Mouse (Mus musculus): ENCODE results near the gene St3gal5.
A peak's percentile ranks its signal among the peaks of the same experiment; 100 is the strongest.

St3gal5 gene

DNA sequence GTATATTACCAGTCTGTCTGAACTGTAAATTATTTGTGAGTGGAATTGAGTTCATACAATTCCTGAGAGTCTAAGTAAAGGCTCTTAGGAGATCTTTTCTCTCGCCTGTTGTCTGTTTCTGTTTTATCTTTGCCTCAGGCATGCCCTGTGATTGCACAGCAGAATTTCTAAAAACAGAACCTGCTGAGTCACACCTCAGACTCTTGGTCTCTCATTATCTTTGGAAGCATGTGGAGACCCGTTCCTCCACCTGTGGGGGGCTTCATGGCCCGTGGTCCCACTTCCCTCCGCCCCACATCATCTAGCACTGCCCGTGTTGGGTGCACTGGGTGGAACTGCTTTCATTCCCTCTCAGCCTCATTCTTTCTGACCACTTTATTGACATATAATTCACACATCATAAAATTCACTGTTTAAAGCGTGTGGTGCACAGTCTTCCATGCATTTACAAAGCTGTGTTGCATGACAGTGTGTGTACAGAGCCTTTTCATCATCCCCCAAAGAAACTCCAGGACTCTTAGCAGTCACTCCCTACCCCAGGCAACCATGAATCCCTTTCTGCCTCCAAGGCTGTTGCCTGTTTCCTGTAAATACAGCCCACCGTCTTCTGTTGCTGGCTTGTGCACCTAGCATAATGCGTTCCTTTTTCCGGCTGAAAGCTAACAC, 37.6 kb downstream of the St3gal5 start:
- DNase-seq, result no peak

DNA sequence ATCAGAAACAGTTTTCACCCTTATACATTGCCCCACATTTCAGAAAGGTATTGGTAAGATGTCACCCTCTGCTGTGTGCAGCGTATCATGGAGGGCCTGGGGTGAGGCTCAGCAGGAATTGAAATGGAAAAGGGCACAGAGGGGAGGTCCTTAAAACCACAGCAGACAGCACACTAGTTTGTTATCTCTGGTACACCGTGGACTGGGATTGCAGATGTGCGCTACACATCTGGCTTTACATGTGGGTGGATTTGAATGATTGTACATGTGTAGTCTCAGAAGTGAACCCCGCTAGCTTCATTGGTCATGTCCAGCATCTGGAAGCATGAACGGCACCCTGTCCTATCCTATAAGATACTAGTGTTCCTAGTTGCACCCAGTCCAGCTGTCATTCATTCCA, 38.6 kb downstream of the St3gal5 start:
- DNase-seq, result no peak

DNA sequence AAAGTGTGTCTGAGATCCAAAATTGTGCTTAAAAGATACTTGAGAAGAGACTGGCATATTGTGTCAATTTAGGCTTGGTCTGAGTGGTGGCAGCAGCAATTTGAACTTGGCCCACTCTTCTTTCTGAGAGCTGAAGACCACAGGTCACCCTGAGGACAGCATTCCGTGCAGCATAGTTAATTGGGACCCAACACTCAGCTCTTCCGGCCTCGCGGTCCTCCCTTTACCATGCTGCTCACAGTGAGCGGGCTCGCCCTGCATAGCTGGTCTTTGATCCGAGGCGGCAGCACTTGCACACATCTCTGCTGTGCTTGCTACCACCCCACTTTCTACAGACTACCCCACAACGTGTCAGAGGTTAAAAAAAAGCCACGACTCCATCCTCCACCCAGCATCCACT, 39.2 kb downstream of the St3gal5 start:
- DNase-seq, result no peak

DNA sequence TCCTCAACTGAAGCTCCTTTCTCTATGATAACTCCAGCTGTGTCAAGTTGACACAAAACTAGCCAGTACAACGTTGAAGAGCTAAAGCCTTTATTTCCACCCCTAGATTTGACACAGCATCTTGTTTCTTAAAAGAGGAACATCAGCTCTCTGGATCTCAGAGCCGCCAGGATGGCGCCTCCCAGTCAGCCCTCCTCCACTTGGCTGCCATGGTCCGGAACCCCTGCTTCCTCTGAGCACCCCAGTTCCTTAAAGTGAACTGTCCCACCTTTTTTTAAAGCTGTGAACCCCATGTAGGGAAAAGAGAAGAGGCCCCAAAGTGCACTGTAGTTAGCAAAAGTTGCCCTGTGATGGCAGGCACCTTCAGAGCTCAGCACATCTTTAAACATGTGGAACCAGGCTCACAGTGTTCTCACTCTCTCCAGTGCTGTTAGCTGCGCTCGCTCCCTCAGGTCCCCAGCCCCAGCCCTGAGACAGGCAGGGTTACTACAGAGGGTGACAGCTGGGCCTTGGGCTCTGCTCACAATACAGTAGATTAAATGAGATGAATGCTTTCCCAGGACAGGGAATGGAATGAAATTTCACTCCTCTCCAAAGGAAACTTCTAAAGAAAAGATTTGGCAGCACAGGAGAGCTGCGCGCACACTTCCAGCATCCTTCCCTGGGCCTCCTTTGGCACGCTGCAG, 42.3 kb downstream of the St3gal5 start:
- DNase-seq, result no peak

DNA sequence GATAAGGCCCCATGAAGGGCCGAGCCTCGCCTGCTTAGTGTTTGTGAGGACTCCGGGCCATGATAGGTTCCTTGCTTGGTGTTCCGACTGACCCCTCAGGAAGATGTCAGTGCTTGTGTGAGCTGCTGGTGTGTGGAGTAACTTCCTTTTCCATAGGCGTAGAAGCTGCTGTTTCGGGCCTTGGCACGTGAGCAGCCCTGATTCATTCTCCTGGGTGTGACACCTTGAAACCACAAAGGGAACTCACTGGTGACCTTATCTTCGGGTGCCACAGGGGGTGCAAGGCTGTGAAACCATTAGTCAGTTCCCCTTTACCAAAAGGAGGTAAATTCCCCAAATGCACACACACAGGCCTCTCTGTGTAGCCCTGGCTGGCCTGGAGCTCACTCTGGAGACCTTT, 43.0 kb downstream of the St3gal5 start:
- no peak for DNase-seq

DNA sequence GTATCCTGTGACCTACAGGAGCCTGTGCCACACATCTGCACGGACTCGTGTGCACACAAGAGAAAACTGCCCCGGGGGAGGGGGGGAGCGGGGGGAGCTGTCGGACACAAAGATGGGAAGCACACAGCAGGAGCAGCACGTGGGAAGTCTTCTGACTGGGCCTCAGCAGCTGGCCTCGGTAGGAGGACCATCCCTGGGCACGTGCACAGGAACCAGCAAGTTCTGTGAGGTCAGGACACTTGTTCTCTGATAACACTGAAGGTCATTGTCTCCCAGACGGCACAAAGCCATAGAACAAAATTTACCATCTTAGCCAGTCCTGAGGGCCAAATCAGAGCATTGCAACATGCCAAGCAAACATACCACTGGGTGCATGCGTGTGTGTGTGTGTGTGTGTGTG, 43.8 kb downstream of the St3gal5 start:
- DNase-seq, result peak; percentile 34

DNA sequence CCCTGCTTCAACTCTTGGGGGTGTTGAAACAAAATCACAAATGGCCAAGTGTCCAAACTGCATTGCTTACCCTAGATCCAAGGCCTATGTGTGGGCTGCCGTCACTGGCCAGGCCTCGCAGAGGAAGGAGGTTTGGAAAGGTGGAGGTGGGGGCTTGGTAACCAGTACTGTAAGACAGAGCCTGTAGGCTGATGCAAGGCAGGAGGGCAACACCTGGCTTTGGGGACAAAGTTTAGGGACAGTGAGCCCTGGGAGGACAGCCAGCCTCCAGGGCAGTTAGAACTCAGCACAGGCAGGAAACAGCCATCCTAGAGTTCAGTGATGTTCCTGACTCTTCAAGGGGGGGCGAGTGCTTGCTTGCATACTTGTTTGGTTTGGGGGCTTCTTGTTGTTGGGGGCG, 45.2 kb downstream of the St3gal5 start:
- no peak for DNase-seq

DNA sequence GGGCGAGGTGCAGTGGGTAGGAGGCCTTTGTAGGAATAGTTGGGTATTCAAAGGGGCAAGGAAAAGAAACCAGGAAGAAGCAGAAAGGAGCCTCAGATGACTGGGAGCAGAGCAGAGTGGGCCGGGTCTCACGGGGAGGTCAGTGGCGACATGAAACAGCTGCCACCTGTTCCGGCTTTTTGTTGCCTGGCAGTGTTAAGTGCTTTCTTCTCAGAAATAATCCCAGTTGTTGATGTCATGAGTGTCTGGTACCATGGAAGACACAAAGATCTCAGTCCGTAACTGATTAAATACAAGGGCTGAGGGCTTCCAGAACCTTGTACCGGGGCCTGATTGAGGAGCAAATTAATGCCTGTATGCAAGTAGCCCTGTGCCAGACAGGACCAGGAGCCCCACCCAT, 47.0 kb downstream of the St3gal5 start:
- DNase-seq, result no peak

DNA sequence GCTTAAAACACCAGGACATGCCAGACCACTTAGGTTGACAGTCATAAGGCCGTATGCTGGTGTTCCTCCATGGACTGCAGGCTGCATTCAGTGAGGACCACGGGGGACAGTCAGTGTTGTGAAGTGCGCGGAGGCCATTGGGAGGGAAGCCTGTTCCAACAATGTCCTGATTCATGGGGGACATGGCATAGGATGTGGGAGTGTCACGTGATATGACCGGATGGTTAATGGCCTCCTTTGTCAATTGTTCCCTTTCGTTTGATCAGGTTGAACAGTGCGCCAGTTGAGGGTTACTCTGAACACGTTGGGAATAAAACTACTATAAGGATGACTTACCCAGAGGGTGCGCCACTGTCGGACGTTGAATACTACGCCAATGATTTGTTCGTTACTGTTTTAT, 49.4 kb downstream of the St3gal5 start:
- no peak for DNase-seq

DNA sequence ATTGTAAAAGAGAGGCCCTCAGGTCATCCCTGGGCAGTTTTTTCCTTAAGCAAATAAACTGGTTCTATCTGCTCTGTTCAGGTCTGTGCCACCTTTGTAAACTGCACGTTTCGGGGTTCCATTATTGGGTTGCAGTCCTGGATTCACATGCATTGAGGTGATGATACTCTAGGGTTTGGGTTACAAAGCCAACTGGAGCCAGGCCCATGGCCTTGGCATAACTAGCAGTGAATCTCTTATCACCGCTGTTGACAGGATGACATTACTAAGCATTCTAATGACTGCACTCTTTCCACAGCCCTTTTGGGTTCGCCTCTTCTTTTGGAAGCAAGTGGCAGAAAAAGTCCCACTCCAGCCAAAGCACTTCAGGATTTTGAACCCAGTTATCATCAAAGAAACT, 51.3 kb downstream of the St3gal5 start:
- no peak for DNase-seq

DNA sequence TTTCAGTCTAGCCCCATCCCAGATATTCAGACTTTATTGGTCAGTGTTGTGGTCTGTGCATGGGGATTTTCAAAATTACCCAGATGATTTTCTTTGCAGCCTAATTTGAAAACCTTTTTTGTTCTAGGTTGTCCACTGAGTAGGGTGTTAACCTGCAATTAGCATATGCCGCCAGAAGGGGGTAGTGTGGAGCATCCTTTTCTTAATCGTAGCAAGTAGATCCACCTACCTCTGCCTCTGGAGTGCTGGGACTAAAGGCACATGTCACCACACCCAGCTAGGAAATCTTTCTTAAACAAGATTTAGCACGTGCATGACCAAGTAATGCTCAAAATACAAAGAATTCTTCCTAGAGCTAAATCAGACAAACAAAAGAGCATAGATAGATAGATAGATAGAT, 52.4 kb downstream of the St3gal5 start:
- no peak for DNase-seq

DNA sequence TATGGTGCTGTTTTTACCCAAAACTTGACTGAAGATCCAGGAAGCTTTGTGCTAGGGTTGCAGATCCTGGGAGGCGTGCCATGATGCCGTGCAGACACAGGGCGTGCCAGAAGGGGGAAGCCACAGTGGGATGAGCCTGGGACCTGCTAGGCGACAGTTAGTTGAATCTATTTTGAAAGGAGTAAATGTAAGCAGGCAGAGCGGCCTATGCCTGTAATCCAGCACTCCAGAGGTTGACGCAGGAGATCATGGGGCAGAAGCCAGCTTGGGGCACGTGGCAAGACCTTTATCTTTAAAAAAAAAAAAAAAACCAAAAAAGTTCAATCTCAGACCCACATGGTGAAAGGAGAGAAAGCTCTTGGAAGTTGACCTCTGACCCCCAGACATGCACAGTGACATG, 55.3 kb downstream of the St3gal5 start:
- no peak for DNase-seq

DNA sequence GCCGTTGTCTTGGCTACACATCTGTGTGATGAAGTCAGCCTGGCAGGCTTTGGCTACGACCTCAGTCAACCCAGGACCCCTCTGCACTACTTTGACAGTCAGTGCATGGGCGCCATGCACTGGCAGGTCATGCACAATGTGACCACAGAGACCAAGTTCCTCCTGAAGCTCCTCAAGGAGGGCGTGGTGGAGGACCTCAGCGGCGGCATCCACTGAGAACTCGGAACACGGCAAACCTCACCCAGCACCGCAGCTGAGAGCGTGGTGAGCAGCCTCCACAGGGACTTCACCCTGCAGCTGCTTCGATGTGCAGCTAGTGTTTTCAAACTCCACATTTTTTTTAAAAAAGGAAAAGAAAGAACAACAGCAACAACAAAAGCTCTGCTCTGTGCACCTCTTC, 56.1 kb downstream of the St3gal5 start:
- no peak for DNase-seq

DNA sequence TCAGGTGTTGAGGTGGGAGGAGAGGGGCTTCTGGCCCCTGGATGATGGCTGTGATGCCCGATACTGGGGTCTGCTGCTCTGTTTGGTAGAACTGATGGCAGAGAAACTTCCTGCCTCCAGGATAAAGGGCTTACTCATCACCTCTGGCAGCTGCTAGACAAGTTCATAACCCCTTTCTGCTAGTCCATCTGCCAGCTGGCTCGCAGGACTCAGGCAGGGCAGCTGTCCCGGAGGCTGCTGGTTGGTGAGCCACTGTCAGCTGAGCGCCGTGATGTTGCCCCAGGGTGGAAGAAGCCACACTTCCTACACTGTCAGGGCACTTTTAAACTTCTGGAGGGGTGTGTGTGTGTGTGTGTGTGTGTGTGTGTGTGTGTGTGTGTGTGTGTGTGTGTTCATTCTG, 56.6 kb downstream of the St3gal5 start:
- peak; percentile 20 for DNase-seq

DNA sequence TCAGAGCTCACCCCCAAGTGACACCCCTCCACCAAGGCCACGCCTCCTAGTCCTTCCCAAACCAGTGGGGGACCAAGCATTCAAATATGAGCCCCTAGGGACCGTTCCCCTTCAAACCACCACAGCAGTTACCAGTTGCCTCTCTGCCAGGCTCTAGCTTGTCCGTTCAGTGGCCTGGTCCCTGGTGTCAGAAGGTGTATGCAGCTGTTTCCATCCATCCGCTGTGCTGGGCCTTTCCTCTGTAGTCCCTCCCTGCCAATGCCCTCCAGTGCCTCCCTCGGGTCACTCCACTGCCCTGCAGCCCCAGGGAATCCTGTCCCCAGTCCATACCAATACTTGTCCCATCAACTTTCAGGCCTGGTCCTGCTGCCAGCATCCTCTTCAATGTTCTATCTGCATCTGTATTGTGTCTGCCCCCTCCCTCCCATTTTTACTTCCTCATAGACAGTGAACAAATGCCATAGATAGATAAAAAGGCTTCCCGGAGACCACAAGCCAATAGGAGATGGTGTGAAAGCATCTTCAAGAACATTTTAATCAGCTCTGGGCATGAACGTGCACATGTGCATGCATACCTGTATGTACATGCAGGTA, 57.6 kb downstream of the St3gal5 start:
- DNase-seq, result no peak

DNA sequence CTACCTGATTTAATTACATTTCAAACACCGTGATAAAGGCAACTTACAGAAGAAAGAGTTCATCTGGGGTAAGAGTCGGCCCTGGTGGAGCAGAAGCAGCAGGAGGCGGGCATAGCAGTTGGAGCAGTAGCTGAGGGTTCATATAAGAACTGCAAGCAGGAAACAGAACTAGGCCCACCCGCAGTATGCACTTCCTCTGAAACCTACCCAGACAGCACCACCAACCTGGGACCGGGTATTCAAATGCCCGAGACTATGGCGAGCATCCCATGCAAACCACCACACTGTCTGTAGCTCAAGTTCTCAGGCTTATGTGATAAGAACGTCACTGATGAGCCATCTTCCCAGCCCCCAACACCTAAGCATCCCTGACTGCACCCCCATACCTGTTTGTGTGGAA, 58.3 kb downstream of the St3gal5 start:
- DNase-seq, result no peak

DNA sequence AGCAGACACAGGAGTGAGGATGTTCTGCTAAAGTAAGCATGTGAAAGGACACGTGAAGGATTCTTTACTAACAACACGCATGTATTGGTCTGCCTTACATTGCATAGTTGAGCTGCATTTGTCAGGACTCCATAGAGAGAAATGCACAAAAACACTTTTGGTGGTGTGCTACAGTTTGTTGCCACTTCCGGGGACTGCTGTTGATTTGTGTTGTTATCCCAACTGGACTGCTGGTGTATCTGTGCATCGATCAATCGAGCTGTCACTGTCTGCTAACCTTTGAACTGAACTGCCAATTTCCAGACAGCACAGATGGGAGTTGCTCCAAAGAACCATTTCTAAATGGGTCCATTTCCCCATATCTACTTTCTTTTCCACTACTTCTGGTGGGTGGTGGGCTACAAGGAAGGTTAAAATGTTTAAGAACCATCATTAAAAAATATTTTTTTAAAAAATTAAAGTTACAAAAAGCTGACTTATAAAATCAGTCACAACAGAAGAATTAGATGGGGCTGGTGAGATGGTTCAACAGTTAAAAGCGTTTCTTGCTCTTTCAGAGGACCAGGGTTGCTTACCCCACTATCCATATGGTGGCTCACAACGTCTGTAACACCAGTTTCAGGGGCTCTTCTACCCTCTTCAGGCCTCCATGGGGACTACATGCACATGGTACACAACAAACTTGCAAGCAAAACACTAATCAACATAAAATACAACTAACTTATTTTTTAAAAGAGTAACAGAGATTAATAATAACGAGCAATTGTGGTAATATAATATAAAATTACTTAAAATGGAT, 61.8 kb downstream of the St3gal5 start:
- DNase-seq, result peak; percentile 20

DNA sequence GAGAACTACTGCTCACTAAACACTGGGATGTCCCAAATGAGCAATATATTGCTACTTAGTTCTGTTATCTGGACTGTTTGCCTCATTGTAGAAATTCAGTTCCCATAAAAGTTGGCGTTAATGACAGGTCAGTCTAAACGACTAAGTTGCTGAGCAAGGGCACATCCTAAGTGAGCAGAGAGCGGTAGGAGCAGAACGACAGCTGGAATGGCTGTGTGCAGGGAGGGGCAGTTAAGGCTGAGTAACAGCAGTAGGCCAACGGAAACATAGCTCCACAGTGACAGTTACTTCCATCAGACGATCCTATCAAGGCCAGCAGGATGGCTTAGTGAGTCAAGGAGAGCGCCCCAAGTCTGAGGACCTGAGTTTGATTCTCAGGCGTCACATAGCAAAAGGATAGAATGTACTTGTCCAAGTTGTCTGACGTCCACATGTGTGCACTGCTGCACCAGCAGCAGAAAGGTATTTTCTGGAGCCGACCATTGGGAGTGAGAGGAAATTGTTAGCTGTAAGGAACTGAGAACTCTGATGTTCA, 62.5 kb downstream of the St3gal5 start:
- no peak for DNase-seq

DNA sequence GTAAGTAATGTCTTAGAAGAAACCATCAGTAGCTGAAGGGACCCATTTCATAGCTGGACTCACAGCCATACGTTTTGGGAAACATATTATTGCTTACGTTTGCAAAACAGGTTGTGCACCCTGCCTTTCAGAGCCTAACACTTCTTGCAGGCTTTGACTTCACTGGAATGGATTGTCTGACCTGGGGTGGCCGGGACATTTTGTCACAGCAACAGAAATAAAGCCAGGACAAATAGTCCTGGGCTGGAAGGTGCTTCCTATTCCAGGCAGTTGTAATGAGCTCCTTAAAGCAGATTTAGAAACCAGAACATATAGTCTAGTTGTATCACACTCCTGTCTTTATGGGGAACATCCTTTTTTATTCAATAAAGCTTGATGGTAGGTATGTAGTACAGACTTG, 63.6 kb downstream of the St3gal5 start:
- DNase-seq, result no peak

DNA sequence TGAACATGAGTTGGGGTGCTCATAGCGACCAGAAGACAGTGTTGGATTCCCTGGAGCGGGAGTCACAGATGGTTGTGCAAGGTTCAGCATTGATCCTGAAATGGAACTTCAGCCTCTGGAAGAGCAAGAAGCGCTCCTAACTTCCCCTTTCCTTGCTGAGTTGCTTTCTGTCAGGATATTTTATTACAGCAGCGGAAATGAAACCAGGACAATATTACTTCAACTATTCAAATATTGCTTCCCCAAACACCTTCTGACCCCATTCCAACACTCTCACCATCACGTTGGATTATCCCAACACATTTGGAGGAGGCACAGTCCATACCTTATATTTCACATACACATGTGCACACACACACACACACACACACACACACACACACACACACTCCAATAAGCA, 64.4 kb downstream of the St3gal5 start:
- DNase-seq, result no peak

DNA sequence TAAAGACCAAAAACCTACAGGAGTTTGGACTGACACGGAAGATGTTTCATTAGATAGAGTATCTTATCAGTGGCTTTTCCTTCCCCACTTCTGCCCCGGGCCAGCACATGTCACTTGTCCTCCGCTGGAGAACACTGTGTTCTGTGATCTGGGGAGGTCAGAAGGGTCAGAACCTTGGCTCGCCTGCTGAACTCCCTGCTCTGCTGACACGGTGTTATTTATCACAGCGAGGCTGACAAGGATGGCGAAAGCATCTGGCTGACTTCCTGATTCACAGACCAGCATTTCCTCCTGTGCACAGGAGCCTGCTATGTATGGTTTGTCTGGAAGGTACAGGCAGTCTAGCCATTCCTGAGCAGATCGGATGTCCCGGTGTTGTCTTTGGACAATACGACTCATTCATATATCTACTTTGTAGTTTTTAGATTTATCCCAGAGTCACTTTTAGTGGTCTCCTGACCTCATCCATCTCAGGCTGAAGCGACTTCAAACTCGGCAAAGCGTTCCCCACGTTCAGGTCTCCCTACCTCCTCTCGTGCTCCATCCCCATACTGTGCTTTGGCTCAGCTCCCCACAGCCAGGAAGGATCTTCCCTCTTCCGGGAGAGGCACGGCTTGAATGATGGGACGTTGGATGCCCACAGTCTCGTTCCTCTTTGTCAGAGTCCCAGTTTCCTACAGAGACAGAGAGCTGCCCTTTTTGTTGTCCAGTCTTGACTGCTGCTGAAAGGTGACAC, 64.9 kb downstream of the St3gal5 start:
- DNase-seq, result no peak
